Mouse (Mus musculus) adipocyte (in vitro differentiated cells): Measurements from ENCODE around the gene Psph.
A peak's percentile ranks its signal among the peaks of the same experiment; 100 is the strongest.

ENCODE experiments used
- DNase-seq: peaks from one replicate; pipeline ENCODE4 v3.0.0-alpha.2; 2016; ENCODE audit warnings: low spot score

The Psph gene

DNA sequence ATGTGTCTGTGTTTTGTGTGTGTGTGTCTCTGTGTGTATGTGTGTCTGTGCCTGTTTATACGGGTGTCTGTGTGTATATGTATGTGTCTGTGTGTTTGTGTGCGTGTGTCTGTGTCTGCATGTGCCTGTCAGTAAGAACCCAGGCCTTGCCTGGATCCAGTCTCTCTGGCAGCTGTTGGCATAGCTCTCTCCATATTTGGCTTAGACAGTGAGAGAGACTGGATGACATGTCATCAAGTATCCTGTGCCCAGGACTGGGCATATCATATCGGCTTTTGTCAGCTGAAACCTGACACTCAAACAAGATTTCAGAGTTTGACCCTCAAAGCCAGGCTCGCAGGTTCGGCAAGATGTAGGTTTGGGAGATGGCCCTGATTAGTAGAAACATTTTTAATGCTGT lies 56.2 kb downstream of the Psph start:
- no peak for DNase-seq

DNA sequence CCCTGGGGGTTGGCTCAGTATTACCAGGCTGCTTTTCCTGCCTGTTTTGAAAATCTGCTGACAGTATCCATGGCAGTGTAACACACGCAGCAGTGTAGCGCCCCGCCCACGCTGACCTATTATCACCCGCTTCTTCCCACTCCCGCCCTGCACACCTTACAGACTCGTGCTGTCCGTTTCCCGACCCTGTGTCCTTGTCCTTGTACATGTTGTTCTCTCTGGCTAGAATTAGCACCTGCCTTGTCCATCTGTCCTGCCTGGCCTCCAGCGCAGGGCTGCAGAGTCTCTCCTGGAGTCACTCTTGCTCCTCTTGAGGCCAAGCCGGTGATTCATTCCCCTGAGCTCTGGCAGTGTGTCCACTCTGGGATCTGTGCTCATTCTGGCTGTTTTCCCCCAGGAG lies 56.9 kb downstream of the Psph start:
- peak; percentile 51 for DNase-seq

DNA sequence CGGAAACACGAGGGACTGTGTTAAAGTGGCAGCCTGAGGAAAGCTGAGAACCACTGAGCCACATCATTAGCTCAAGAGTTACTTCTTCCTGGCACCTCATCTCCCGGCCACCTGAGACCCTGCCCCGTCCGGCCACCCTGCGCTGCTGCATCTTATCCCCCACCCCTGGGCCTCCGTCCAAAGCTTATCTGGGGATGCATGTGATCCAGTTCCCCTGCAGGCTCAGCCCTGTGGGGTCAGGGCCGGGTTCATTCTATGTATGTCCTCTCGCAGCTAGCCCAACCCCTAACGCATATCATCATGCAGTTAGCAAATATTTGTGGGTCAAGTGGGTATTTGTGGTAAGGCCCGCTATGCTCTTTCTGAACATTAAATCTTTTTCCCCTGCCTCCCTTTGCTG lies 58.0 kb downstream of the Psph start:
- DNase-seq = no peak

DNA sequence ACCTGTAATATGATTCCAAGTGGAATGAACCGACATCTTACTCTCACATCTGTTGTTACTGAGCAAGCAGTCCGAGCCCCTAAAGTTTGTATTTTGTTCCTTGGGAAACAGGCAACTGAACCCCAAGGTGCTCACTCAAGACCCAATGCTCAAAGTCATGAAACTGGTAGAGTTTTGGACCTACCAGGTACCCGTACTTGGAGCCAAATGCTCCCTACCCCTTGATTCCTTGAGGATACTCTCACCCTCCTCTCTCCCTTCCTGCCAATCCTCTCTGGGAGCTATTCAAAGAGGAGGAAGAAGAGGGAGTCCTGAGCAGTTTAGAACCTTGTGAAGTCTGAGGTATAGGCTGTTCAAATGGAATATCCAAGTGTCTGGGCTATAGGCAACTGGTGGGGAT lies 60.5 kb downstream of the Psph start:
- DNase-seq = no peak

DNA sequence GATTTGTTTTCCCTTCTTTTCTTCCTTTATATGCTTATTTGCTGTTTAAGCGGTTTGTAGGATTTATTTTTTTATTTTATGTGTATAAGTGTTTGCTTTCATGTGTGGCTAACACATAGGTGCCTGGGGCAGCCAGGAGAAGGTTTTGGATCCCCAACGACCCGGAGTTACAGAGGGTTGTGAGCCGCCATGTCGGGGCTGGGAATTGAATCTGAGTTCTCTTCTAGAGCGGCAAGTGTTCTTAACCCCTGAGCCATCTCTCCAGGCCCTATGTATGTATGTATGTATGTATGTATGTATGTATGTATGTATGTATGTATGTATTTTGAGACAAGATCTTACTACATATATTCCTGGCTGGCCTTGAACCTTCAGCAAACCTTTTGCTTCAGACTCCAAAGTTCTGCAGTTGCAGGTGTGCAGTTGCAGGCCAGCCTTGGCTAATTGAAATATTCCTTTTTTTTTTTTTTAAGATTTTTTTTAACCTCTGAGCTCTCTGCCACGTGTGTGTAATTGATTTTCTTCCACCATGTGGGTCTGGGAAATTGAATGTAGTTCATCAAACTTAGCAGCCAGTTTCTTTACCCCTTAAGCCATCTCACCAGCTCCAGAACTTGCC lies 61.4 kb downstream of the Psph start:
- no peak for DNase-seq

DNA sequence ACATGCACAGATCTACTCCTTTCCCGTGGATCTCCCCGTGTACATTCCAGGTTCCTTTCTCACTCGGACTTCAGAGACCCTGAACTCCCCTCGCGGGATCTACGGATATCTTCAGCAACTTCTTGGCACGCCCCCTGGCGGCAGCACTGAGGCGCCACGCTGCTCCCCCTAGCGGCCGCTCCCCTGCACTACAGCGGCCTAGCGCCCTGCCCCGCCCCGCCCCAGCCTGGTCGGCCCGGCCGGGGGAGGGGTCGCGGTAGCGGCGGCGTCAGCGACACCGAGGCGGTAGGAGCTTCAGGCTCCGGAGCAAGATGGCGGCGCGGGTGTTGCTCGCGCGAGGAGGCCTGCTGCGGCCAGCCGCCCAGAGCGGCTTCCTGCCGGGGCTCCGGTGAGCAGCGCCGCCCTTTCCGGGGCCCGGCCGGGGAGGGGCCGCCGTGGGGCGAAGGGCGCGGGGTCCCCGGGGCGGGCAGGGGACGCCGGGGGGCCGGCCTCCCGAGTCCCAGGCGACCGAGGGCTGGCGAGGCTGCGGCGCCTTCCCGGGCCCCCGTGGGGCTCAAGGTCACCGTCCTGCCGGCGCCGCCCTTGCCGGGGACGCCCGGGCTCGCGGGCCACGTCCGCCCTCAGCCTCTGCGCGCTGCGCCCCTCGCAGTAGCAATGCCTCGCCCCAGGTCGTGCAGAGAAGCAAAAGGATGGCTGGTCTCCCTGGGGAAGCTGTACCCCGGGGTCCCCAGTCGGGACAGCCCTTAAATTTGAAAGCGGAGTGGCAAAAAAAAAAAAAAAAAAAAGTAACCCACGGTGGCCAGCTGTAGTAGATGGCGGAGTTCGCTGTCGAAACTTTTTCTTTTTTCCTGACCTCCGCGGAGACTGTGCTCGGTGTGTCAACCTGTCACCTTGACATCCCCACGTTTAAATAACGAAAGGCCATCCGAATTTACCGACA lies 62.1 kb downstream of the Psph start, which contains the start of gene Nipsnap2:
Gene Nipsnap2 (plus strand): TSS at position 230 of the 940 bp plus-strand sequence.
- DNase-seq = peak; percentile 86

DNA sequence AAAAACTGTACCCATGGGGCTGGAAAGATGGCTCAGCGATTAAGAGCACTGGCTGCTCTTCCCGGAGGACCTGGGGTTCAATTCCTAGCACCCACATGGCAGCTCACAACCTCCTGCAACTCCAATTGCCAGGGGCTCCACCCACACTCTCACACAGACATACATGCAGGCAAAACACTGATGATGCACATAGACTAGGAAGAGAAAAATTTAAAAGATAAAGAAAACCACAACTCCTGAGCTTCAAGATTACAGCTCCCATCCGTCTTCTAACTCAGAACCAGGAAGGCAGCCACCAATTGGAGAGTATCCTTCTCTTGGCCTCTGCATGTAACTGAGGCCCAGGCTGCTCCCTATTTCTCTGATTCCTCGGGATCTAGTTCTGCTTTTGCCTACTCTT lies 63.0 kb downstream of the Psph start:
- no peak for DNase-seq

DNA sequence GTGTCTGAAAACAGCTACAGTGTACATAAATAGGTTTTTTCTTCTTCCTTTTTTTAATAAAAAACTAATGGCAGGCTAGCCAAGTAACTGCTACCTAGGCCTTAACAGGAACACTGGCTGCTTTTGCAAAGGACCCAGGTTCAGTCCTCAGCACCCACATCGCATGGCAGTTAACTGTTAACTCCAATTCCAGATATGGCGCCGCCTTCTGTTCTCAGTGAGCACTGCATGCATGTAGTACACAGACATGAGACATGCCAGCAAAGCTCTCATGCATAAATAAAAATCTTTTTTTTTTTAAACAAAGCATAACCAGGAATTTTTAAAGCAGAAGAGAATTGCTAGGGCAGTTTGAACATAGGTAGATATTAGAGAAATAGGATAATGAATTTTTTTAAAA lies 67.1 kb downstream of the Psph start:
- DNase-seq = no peak

DNA sequence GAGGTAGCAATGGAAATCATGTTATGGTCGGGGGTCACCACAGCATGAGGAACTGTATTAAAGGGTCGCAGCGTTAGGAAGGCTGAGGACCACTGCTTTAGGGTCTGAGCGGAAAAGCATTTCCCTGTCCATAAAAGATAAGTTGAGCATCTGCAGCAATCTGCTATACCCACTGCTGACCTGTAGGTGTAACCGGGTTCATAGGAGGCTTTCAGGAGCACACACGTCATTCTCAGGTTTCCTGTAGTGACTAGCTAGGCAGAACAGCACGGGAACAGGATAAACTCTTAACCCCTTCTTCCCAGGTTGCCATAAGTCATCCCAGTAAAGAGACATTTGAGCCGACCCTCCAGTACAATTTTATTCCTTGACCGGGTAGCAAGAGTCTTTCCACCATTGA lies 70.2 kb downstream of the Psph start:
- no peak for DNase-seq
